Mouse (Mus musculus): ENCODE results near the gene 2610002M06Rik. TPM values are rescaled to one million over a fixed set of nuclear protein-coding genes. Genes with fewer than 3 reads are reported as not detected.

2610002M06Rik gene
- 7.2 TPM for polyA plus RNA-seq (2014; fragmentation: Illumina TruSeq; extraction: RNeasy Lipid Tissue Mini Kit (QIAGEN cat#74804); ENCODE audit: low read depth, low replicate concordance)

GRCm38 (mm10) chrX:107816218-107816554 is at the start of gene 2610002M06Rik:
Gene 2610002M06Rik (minus strand): TSS chrX:107816334.

DNA sequence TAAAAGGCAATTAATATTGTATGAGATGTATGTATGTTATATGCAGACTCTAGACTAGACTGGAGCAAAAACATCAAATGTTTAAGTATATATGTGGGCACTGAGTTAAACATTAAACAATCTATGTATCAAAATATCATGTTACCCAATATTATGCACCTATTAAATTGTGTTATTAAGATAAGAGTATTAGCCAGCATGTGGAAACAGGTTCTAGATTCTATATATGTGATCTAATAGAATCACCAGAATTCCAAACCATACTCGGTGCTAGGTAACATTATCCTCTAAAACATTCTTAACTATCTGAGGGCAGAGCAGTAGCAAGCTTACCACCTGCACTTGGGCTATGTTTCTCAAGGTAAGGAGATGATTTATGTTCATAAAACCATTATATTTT is 23.8 kb downstream of the 2610002M06Rik start, which contains the start of gene Tent5d:
Gene Tent5d (plus strand): TSS at position 301 of the 400 bp plus-strand sequence.

Other genes starting within 250 kb of the 2610002M06Rik start
- not detected for gene Tbx22, start 148.4 kb downstream of the 2610002M06Rik start, polyA plus RNA-seq (2014; fragmentation: Illumina TruSeq; extraction: RNeasy Lipid Tissue Mini Kit (QIAGEN cat#74804); ENCODE audit: low read depth, low replicate concordance)
- not detected for gene Tent5d, start 23.7 kb downstream of the 2610002M06Rik start, polyA plus RNA-seq (2014; fragmentation: Illumina TruSeq; extraction: RNeasy Lipid Tissue Mini Kit (QIAGEN cat#74804); ENCODE audit: low read depth, low replicate concordance)
- not detected for gene Gm732, start 132.1 kb upstream of the 2610002M06Rik start, polyA plus RNA-seq (2014; fragmentation: Illumina TruSeq; extraction: RNeasy Lipid Tissue Mini Kit (QIAGEN cat#74804); ENCODE audit: low read depth, low replicate concordance)

Data from heart, adult 10 weeks (tissue).